Mouse (Mus musculus) kidney, adult 2 months (tissue): ENCODE results near the gene Bach2. TPM values are rescaled to one million over a fixed set of nuclear protein-coding genes. Genes with fewer than 3 reads are reported as not detected.

ENCODE experiments used
- DNase-seq: peaks from one replicate; pipeline ENCODE4 v3.0.0; 2021
- H3K27ac ChIP-seq: fragments of 200-500 bp; 2 replicates; pipeline ENCODE4 v1.5.1; 2012; ENCODE audit warnings: low read depth, low read length, control low read depth, inconsistent platforms; ENCODE audit not compliant: insufficient read depth
- H3K27me3 ChIP-seq: fragments of 200-500 bp; replicated peaks from 2 replicates; pipeline ENCODE4 v1.6.1; 2012; ENCODE audit warnings: mild to moderate bottlenecking, moderate library complexity, low read length, inconsistent platforms; ENCODE audit not compliant: control insufficient read depth, insufficient read depth
- H3K36me3 ChIP-seq: fragments of 200-500 bp; 2 replicates; pipeline ENCODE4 v1.6.1; 2012; ENCODE audit warnings: mild to moderate bottlenecking, moderate library complexity, low read length, inconsistent platforms; ENCODE audit not compliant: control insufficient read depth, insufficient read depth
- H3K4me1 ChIP-seq: fragments of 200-500 bp; 2 replicates; pipeline ENCODE4 v1.6.1; 2011; ENCODE audit warnings: low read length; ENCODE audit not compliant: control insufficient read depth, insufficient read depth
- H3K4me3 ChIP-seq: fragments of 200-500 bp; 2 replicates; pipeline ENCODE4 v1.5.1; 2011; ENCODE audit warnings: mild to moderate bottlenecking, low read depth, low read length, control low read depth; ENCODE audit not compliant: insufficient read depth
- CTCF ChIP-seq: fragments of 200-500 bp; conservative IDR thresholded peaks from 2 replicates; pipeline ENCODE4 v1.5.1; 2011; ENCODE audit warnings: low read depth, mild to moderate bottlenecking, control low read depth, low read length, moderate library complexity, mixed read lengths; ENCODE audit not compliant: insufficient read depth, insufficient read length
- POLR2A ChIP-seq: fragments of 200-500 bp; IDR thresholded peaks from one replicate; pipeline ENCODE4 v1.6.1; 2011; ENCODE audit warnings: low read depth, low read length, control low read depth
- WGBS: fragments of 180-500 bp; shearing (Covaris S2); methylation state at CpG from one replicate; pipeline ENCODE4 v1.1.7; 2018; 5-methylcytosine and 5-hydroxymethylcytosine counted together
- polyA plus RNA-seq: library from polyadenylated mRNA; depleted of rRNA; stranded (reverse); fragments of >200 nt; gene quantifications from 2 replicates; pipeline ENCODE4 v1.2.3, GENCODE M21; 2012

The Bach2 gene
- polyA plus RNA-seq, 1 experiment, result 2.5 TPM

- Histone ChIP-seq H3K27ac (peak overlapping the region; percentile 52), H3K27me3 (no peaks in the 10 kb centered on the region), H3K4me3 (no peak overlapping the region), H3K4me1 (peaks cover 34% of the 10 kb centered on the region), H3K36me3 (no peaks in the 10 kb centered on the region)
- TF ChIP-seq CTCF (no peak), POLR2A (no peak)
- DNase-seq, result peak; percentile 98
- 2% methylated on average over 8 of the region's 8 CpGs for WGBS
Observed at GRCm38 (mm10) chr4:32303674-32304073, 65.1 kb downstream of the Bach2 start.

- peak; percentile 86 for DNase-seq
- 24% methylated on average over 6 of the region's 6 CpGs for WGBS
Observed at GRCm38 (mm10) chr4:32304221-32304703, 65.7 kb downstream of the Bach2 start.

GRCm38 (mm10) chr4:32305036-32305615 lies 66.5 kb downstream of the Bach2 start:
- no peak for TF ChIP-seq POLR2A
- TF ChIP-seq CTCF, result no peak

More at GRCm38 (mm10) chr4:32304221-32304703, 65.7 kb downstream of the Bach2 start:
- Histone ChIP-seq H3K4me3 (no peak overlapping the region), H3K4me1 (peaks cover 29% of the 10 kb centered on the region), H3K27me3 (no peaks in the 10 kb centered on the region), H3K27ac (peak overlapping the region; percentile 73; the same call in 1 of the 2 replicates), H3K36me3 (no peaks in the 10 kb centered on the region)
- no peak for TF ChIP-seq CTCF
- TF ChIP-seq POLR2A, result no peak

DNA sequence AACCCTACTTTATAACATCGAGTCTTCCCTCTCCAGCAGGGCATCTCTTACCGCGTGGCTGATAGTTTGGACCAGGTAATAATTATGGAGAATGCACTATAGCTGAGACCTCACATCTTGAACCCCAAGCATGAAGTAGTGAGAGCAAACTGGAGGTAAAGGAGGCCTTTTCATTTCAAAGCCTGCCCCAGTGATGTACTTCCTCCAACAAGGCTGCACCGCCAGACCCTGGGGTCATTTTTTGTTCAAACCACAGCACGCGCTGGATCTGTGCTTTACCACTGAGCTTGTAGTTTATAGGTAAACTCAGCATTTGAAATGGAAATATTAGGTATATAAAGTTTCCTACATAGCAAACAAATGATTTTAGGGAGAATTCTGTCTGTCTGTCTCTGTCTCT lies 67.1 kb downstream of the Bach2 start:
- DNase-seq, result no peak
- no peak for TF ChIP-seq CTCF
- no peak for TF ChIP-seq POLR2A
- H3K27ac ChIP-seq, result no peak overlapping the region
- H3K36me3 ChIP-seq, result no peaks in the 10 kb centered on the region
- H3K4me3 ChIP-seq, result no peak overlapping the region
- 71% methylated on average over 6 of the region's 6 CpGs for WGBS
- no peaks in the 10 kb centered on the region for H3K27me3 ChIP-seq
- peaks cover 22% of the 10 kb centered on the region for H3K4me1 ChIP-seq

More at GRCm38 (mm10) chr4:32305036-32305615, 66.5 kb downstream of the Bach2 start:
- Histone ChIP-seq H3K4me3 (no peak overlapping the region), H3K27ac (no peak overlapping the region), H3K36me3 (no peaks in the 10 kb centered on the region), H3K4me1 (peaks cover 26% of the 10 kb centered on the region), H3K27me3 (no peaks in the 10 kb centered on the region)
- DNase-seq, result peak; percentile 35
- WGBS, result 34% methylated on average over 18 of the region's 18 CpGs

- 44% methylated on average over 3 of the region's 3 CpGs for WGBS
- no peak overlapping the region for H3K4me3 ChIP-seq
- no peaks in the 10 kb centered on the region for H3K27me3 ChIP-seq
- H3K4me1 ChIP-seq, result peaks cover 21% of the 10 kb centered on the region
- DNase-seq, result peak; percentile 62
- TF ChIP-seq POLR2A (no peak), CTCF (no peak)
- peak overlapping the region; percentile 39; the same call in 1 of the 2 replicates for H3K27ac ChIP-seq
- no peaks in the 10 kb centered on the region for H3K36me3 ChIP-seq
Observed at GRCm38 (mm10) chr4:32306169-32306792, 67.7 kb downstream of the Bach2 start.

DNA sequence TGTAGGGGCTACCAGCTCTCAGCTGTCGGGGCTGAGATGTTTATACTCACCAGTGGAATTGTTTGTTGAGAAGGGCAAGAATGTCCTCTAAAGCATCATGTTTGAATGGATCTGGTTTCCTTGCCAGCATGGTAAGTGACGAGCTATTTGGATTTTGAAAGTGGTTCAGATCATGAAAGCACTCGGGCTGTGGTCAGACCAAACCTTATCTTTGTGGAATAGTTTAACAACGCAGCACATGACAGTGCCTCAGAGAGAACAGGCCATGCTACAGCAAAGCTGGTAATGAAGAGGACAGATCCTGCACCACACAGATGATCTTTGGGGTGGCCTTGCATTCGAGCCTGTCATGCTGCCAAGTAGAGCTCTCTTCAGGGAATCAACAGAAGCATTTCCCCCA lies 68.6 kb downstream of the Bach2 start:
- WGBS, result 78% methylated on average over 5 of the region's 5 CpGs
- no peak for DNase-seq
- Histone ChIP-seq H3K27me3 (no peaks in the 10 kb centered on the region), H3K27ac (no peak overlapping the region), H3K4me1 (peaks cover 21% of the 10 kb centered on the region), H3K4me3 (no peak overlapping the region), H3K36me3 (no peaks in the 10 kb centered on the region)
- TF ChIP-seq POLR2A (no peak), CTCF (no peak)
